8 mouse cellular contexts compared by ENCODE assay signal in the genomic region with DNA sequence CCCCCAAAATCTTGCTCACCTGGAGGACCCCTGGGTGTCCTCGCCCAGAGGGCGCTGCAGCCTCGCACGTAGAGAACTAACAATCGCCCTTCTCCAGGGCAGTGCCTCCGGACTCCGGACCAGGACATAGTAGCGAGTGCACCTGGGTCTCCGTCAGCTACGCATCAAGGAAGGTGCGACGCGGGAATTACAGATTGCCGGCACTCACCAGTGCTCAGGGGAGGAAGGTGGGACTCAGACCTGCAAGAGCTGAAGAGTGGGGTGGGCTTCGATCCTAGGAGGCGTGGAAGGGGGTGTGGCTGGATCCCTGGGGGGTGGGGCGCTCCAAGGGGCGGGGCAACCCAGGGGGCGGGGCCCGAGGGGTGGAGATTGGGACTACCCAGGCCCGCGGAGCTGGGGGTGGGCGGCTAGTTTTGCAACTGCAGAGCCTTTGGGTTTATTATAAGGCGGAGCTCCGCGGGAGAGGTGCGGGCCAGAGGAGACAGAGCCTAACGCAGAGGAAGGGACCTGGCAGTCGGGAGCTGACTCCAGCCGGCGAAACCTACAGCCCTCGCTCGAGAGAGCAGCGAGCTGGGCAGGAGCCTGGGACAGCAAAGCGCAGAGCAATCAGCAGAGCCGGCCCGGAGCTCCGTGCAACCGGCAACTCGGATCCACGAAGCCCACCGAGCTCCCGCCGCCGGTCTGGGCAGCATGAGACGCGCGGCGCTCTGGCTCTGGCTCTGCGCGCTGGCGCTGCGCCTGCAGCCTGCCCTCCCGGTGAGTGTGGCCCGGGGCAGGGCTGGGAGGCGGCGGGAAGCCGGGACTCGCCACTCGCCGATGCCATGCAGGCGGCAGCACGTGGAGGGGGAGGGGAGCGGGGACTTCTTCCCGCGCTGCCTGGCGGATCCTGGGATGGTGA. TPM values are rescaled to one million over a fixed set of nuclear protein-coding genes. Genes with fewer than 3 reads are reported as not detected.
DNase-seq lines count a peak whose midpoint lies in the region; ATAC-seq and TF ChIP-seq lines count a peak whose summit lies in the region.

Gene Sdc1, plus strand, starts transcription at position 378 of the 898 bp plus-strand sequence.

- H3K27ac ChIP-seq in forebrain, embryonic 13.5 days: peak within 1 kb of the TSS; percentile 82

- ATAC-seq in G1E (ENCODE audit: extremely low read depth, insufficient number of reproducible peaks, low FRiP score, poor library complexity, severe bottlenecking): no peak
- peak; percentile 64 for ATAC-seq in cerebellum, adult (ENCODE audit: insufficient number of reproducible peaks, low FRiP score, low TSS enrichment)
- ATAC-seq in forebrain, embryonic 13.5 days: peak; percentile 89

- WGBS in forebrain, embryonic 13.5 days: under 1% methylated on average over 67 of the region's 67 CpGs

- peaks cover 24% of the 10 kb centered on the region for H3K4me1 ChIP-seq in G1E (ENCODE audit: insufficient read depth, low read depth, low read length)
- peaks cover 18% of the 10 kb centered on the region for H3K4me1 ChIP-seq in forebrain, embryonic 13.5 days

- no peaks in the 10 kb centered on the region for H3K9me3 ChIP-seq in G1E (replicated peaks)
- H3K9me3 ChIP-seq in forebrain, embryonic 13.5 days (replicated peaks): no peaks in the 10 kb centered on the region

- H3K27me3 ChIP-seq in G1E (ENCODE audit: insufficient read depth, low read length): peaks cover 36% of the 10 kb centered on the region
- no peaks in the 10 kb centered on the region for H3K27me3 ChIP-seq in forebrain, embryonic 13.5 days

- intact Hi-C loops in heart, postnatal 10 days (cut with DNase I): loop anchor here (2.0 to 5.0 kb wide), 2 partner anchors 86 to 110 kb away; no protein-coding TSS in a partner anchor

- H3K36me3 ChIP-seq in G1E (replicated peaks): no peaks in the 10 kb centered on the region
- no peaks in the 10 kb centered on the region for H3K36me3 ChIP-seq in forebrain, embryonic 13.5 days (ENCODE audit: poor library complexity, severe bottlenecking)

- TF ChIP-seq CTCF in G1E (IDR thresholded peaks at IDR 0.05; ENCODE audit: low read depth, low read length): no peak

- peak within 1 kb of the TSS; percentile 69 for H3K4me3 ChIP-seq in G1E (ENCODE audit: low read depth, low read length)
- H3K4me3 ChIP-seq in forebrain, embryonic 13.5 days: peak within 1 kb of the TSS; percentile 88

- DNase-seq in G1E (ENCODE audit: low spot score): peak; percentile 27
- DNase-seq in heart, postnatal 10 days: peak; percentile 72 to 78
- DNase-seq in kidney, postnatal 4 days: peak; percentile 93 to 94
- DNase-seq in lung, postnatal 10 days: peak; percentile 83
- DNase-seq in retina, embryonic 14.5 days (ENCODE audit: low spot score): peak; percentile 84
- DNase-seq in urinary bladder, postnatal 10 days (ENCODE audit: low spot score): peak; percentile 47

- peak within 1 kb of the TSS; percentile 85 for H3K9ac ChIP-seq in forebrain, embryonic 13.5 days

- peak within 1 kb of the TSS; percentile 92 for H3K4me2 ChIP-seq in forebrain, embryonic 13.5 days

RNA-seq across cellular contexts. Expression of gene Sdc1, which starts in this region (rescaled TPM):
- total RNA-seq in G1E (2014; fragmentation: Nextera tagmentation) (not detected in 2 replicates), G1E (2017) (0.33 and 0.35 TPM in 2 replicates)
- 0.69 and 0.73 TPM in 2 replicates for polyA plus RNA-seq in G1E (2012)
- polyA plus RNA-seq in forebrain, embryonic 13.5 days (2015; fragmentation: Nextera tagmentation; extraction: Ambion mirVana): 38.2 and 43.4 TPM in 2 replicates
- total RNA-seq in heart, postnatal 10 days (2021): 10 to 100 TPM; 19.2 to 21.0 TPM

Comparison
In these comparisons a context has a peak if more than half of its experiments do, and no peak if none do; other contexts are left out.
1. RNA of gene Sdc1 (total RNA-seq): 19.2 to 21.0 TPM in heart, postnatal 10 days; 0.33 to 0.35 TPM in G1E; every median in the first group is over 10 times any median in the second.
2. RNA of gene Sdc1 (polyA plus RNA-seq): 38.2 to 43.4 TPM in forebrain, embryonic 13.5 days; 0.69 to 0.73 TPM in G1E; every median in the first group is over 10 times any median in the second.
3. Peak in DNase-seq and H3K4me3 ChIP-seq in G1E; RNA of the gene not detected or under 1 TPM.
4. DNase-seq: peak in every context shown above with its lines; median percentile 94 in kidney, postnatal 4 days; 84 in retina, embryonic 14.5 days; 83 in lung, postnatal 10 days; 75 in heart, postnatal 10 days; 47 in urinary bladder, postnatal 10 days; 27 in G1E.